Mouse (Mus musculus): Measurements from ENCODE around the gene Il1rl1. TPM values are rescaled to one million over a fixed set of nuclear protein-coding genes. Genes with fewer than 3 reads are reported as not detected.

The Il1rl1 gene
- total and polyA plus RNA-seq, 2 experiments, result under 0.01 TPM; not detected in 1

DNA sequence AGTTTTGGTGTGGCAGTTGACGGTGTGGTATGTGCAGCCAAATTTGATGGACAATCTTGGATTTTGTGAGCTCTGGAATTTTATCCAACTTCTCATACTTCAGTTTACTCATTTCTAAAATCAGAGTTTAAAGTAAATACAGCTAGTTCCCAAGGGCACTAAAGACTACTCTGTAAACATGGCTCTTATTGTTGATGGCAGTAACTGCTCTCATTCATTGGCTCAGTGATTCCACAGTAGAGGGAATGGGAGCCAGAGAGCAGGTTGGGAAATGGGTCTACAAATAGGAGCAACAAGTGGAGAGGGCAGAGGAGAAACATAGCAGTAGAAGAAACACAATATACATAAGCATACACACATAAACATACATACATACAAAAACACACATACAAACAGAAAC is 70.3 kb downstream of the Il1rl1 start:
- WGBS, result 56% methylated on average over 1 of the region's 1 CpGs

DNA sequence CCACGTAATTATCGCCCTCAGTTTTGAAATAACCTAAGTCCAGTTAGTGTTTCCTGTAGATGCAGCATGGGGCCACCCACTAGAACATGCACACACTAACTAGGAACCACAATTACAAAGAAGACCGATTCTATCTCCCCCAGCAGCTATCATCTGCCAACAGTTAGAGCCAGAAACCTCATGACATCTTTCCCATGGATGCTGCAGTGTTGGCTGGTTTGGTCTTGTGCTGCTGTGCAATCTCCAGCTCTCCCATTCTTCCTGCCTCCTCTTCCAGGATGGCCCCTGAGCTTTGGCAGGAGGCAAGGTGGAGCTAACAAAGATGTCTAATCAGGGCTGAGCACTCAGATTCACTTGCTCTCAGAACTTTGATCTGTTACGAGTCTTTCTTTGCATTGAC is 71.8 kb downstream of the Il1rl1 start:
- WGBS, result 83% methylated on average over 4 of the region's 4 CpGs
- Histone ChIP-seq H3K9ac (ENCODE audit: low read depth, low read length) (no peak overlapping the region), H3K4me1 (ENCODE audit: control insufficient read depth, insufficient read depth, low read length) (no peaks in the 10 kb centered on the region), H3K27ac (replicated peaks; ENCODE audit: insufficient read depth, low read depth, low read length) (no peak overlapping the region), H3K79me2 (ENCODE audit: control insufficient read depth, insufficient read depth, low read length) (no peaks in the 10 kb centered on the region), H3K4me3 (ENCODE audit: insufficient read depth, low read depth, low read length) (no peak overlapping the region), H3K36me3 (ENCODE audit: control insufficient read depth, insufficient read depth, low read length) (no peaks in the 10 kb centered on the region), H3K27me3 (ENCODE audit: control insufficient read depth, insufficient read depth, low read length) (no peaks in the 10 kb centered on the region)
- no peak for TF ChIP-seq POLR2A (IDR thresholded peaks at IDR 0.05; ENCODE audit: extremely low read depth, insufficient read depth, low read length)
- no peak for TF ChIP-seq CTCF (IDR thresholded peaks at IDR 0.05; ENCODE audit: low read depth, low read length)
- no peak for DNase-seq (ENCODE audit: extremely low read depth, low read depth, low spot score)

More for the DNA sequence above, 70.3 kb downstream of the Il1rl1 start:
- H3K36me3 ChIP-seq (ENCODE audit: control insufficient read depth, insufficient read depth, low read length), result no peaks in the 10 kb centered on the region
- H3K27ac ChIP-seq (replicated peaks; ENCODE audit: insufficient read depth, low read depth, low read length), result no peak overlapping the region
- DNase-seq (ENCODE audit: extremely low read depth, low read depth, low spot score), result peak; percentile 48
- H3K79me2 ChIP-seq (ENCODE audit: control insufficient read depth, insufficient read depth, low read length), result no peaks in the 10 kb centered on the region
- no peaks in the 10 kb centered on the region for H3K27me3 ChIP-seq (ENCODE audit: control insufficient read depth, insufficient read depth, low read length)
- TF ChIP-seq POLR2A (IDR thresholded peaks at IDR 0.05; ENCODE audit: extremely low read depth, insufficient read depth, low read length) (no peak), CTCF (IDR thresholded peaks at IDR 0.05; ENCODE audit: low read depth, low read length) (no peak)
- no peaks in the 10 kb centered on the region for H3K4me1 ChIP-seq (ENCODE audit: control insufficient read depth, insufficient read depth, low read length)
- H3K9ac ChIP-seq (ENCODE audit: low read depth, low read length), result no peak overlapping the region
- no peak overlapping the region for H3K4me3 ChIP-seq (ENCODE audit: insufficient read depth, low read depth, low read length)

DNA sequence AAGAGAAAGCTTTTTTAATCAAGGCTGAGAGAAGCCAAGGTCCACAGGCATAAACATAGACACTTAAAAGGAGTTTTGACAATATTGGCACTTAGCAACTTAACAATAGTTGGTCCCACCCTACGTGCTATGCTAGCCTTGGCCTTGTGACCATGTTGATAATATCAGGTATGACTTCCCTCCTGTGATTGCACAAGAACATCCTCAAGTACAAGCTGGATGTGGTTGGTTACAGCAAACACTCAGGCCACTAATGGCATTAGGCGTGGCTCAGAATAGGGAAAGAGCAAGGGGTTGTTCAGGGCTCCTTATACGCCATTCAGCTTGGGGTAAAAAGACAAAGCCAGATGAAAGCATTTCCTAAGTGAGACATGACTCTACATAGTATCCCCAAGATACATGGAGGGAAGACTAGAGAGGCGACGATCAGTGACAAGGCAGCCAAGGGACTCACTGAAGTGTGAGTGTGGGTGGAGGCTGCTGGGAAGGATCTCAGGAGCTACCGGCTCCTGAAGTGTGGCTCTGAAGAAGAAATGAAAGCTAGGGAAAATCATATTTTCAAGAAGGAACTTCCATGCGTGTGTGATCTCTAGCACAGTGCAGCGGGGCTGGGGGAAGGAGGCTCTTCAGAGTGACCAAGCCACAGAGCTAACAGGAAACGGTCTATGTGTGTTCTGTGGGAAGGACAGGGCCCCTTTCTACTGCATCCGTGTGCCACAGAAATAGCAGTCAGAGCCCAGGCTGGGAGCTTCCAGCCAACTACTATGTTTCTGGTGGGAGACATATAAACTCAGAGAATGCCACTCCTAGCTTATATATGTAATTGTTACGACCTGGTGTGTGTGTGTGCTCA is 72.4 kb downstream of the Il1rl1 start:
- no peaks in the 10 kb centered on the region for H3K36me3 ChIP-seq (ENCODE audit: control insufficient read depth, insufficient read depth, low read length)
- no peaks in the 10 kb centered on the region for H3K4me1 ChIP-seq (ENCODE audit: control insufficient read depth, insufficient read depth, low read length)
- no peak for DNase-seq (ENCODE audit: extremely low read depth, low read depth, low spot score)
- H3K4me3 ChIP-seq (ENCODE audit: insufficient read depth, low read depth, low read length), result no peak overlapping the region
- no peak for TF ChIP-seq POLR2A (IDR thresholded peaks at IDR 0.05; ENCODE audit: extremely low read depth, insufficient read depth, low read length)
- no peak for TF ChIP-seq CTCF (IDR thresholded peaks at IDR 0.05; ENCODE audit: low read depth, low read length)
- H3K9ac ChIP-seq (ENCODE audit: low read depth, low read length), result no peak overlapping the region
- H3K79me2 ChIP-seq (ENCODE audit: control insufficient read depth, insufficient read depth, low read length), result no peaks in the 10 kb centered on the region
- 83% methylated on average over 11 of the region's 11 CpGs for WGBS
- H3K27ac ChIP-seq (replicated peaks; ENCODE audit: insufficient read depth, low read depth, low read length), result no peak overlapping the region
- no peaks in the 10 kb centered on the region for H3K27me3 ChIP-seq (ENCODE audit: control insufficient read depth, insufficient read depth, low read length)

DNA sequence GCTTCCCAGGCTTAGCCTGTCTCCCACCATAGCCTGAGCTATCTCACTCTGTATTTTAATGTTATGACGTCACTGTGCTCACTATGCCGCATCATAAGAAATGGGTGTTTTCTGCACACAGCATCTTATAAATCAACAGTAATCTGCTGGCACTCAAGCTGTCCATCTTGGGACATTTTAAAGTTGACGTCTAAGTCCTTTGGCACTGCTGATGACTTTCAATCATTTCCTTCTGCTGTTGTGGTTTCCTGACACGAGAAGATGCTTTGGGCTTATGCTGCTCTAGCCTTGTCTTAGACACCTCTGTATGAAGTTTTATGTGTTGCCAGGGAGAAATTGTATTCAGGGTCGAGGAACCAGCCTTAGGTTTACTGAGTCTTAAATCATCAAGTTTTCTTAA is 75.2 kb downstream of the Il1rl1 start:
- DNase-seq (ENCODE audit: extremely low read depth, low read depth, low spot score), result no peak
- H3K27ac ChIP-seq (replicated peaks; ENCODE audit: insufficient read depth, low read depth, low read length), result no peak overlapping the region
- H3K27me3 ChIP-seq (ENCODE audit: control insufficient read depth, insufficient read depth, low read length), result no peaks in the 10 kb centered on the region
- 80% methylated on average over 5 of the region's 5 CpGs for WGBS
- H3K9ac ChIP-seq (ENCODE audit: low read depth, low read length), result no peak overlapping the region
- H3K4me1 ChIP-seq (ENCODE audit: control insufficient read depth, insufficient read depth, low read length), result no peaks in the 10 kb centered on the region
- no peaks in the 10 kb centered on the region for H3K36me3 ChIP-seq (ENCODE audit: control insufficient read depth, insufficient read depth, low read length)
- TF ChIP-seq POLR2A (IDR thresholded peaks at IDR 0.05; ENCODE audit: extremely low read depth, insufficient read depth, low read length), result no peak
- TF ChIP-seq CTCF (IDR thresholded peaks at IDR 0.05; ENCODE audit: low read depth, low read length), result no peak
- no peak overlapping the region for H3K4me3 ChIP-seq (ENCODE audit: insufficient read depth, low read depth, low read length)
- H3K79me2 ChIP-seq (ENCODE audit: control insufficient read depth, insufficient read depth, low read length), result no peaks in the 10 kb centered on the region

Other genes starting within 250 kb of the Il1rl1 start
- gene Il1r1, start 204.5 kb upstream of the Il1rl1 start, total RNA-seq (2014; rRNA removed), result 9.4 and 16.0 TPM in 2 replicates
- 2.0 and 5.5 TPM in 2 replicates for gene Il1r1, start 204.5 kb upstream of the Il1rl1 start, polyA plus RNA-seq (2012; rRNA removed)
- 0.37 and 0.40 TPM in 2 replicates for gene Il1rl2, start 105.0 kb upstream of the Il1rl1 start, total RNA-seq (2014; rRNA removed)
- 0.05 and 0.06 TPM in 2 replicates for gene Il1rl2, start 105.0 kb upstream of the Il1rl1 start, polyA plus RNA-seq (2012; rRNA removed)
- gene Il18r1, start 36.0 kb downstream of the Il1rl1 start, total RNA-seq (2014; rRNA removed), result 0.20 and 0.28 TPM in 2 replicates
- 0.05 and 0.07 TPM in 2 replicates for gene Il18r1, start 36.0 kb downstream of the Il1rl1 start, polyA plus RNA-seq (2012; rRNA removed)
- 0.09 and 0.13 TPM in 2 replicates for gene Il18rap, start 85.8 kb downstream of the Il1rl1 start, total RNA-seq (2014; rRNA removed)
- 0.02 and 0.05 TPM in 2 replicates for gene Il18rap, start 85.8 kb downstream of the Il1rl1 start, polyA plus RNA-seq (2012; rRNA removed)
- gene Slc9a4, start 150.5 kb downstream of the Il1rl1 start, total RNA-seq (2014; rRNA removed), result 0.18 TPM in 1 of 2 replicates, not detected in the other
- gene Slc9a4, start 150.5 kb downstream of the Il1rl1 start, polyA plus RNA-seq (2012; rRNA removed), result not detected in 2 replicates

Data from liver, adult 2 months (tissue).